Mouse (Mus musculus) hindbrain, embryonic 12.5 days (tissue): ENCODE results near the gene Rnf183. TPM values are rescaled to one million over a fixed set of nuclear protein-coding genes. Genes with fewer than 3 reads are reported as not detected.

ENCODE experiments used
- ATAC-seq: fragments of 200-750 bp; cut with Nextera tagmentation; 2 replicates; pipeline ENCODE4 v1.8.0; 2017; ENCODE audit warnings: moderate TSS enrichment; ENCODE audit not compliant: low FRiP score
- H3K27ac ChIP-seq: fragments of 300-500 bp; sonication (generic); 2 replicates; pipeline ENCODE4 v1.5.1; 2016; ENCODE audit warnings: mild to moderate bottlenecking
- H3K27me3 ChIP-seq: fragments of 300-500 bp; sonication (generic); 2 replicates; pipeline ENCODE4 v1.6.1; 2016; ENCODE audit warnings: mild to moderate bottlenecking
- H3K36me3 ChIP-seq: fragments of 300-500 bp; sonication (generic); 2 replicates; pipeline ENCODE4 v1.6.1; 2016; ENCODE audit warnings: mild to moderate bottlenecking
- H3K4me1 ChIP-seq: fragments of 300-500 bp; sonication (generic); 2 replicates; pipeline ENCODE4 v1.6.1; 2016
- H3K4me2 ChIP-seq: fragments of 300-500 bp; sonication (generic); replicated peaks from 2 replicates; pipeline ENCODE4 v1.6.1; 2016; ENCODE audit warnings: mild to moderate bottlenecking
- H3K4me3 ChIP-seq: fragments of 300-500 bp; sonication (generic); 2 replicates; pipeline ENCODE4 v1.5.1; 2016; ENCODE audit warnings: mild to moderate bottlenecking
- H3K9ac ChIP-seq: fragments of 300-500 bp; sonication (generic); 2 replicates; pipeline ENCODE4 v1.6.1; 2016; ENCODE audit warnings: mild to moderate bottlenecking, moderate library complexity
- H3K9me3 ChIP-seq: fragments of 300-500 bp; sonication (generic); replicated peaks from 2 replicates; pipeline ENCODE4 v1.6.1; 2016; ENCODE audit warnings: mild to moderate bottlenecking
- WGBS: fragments of 180-500 bp; shearing (Covaris S2); methylation state at CpG from one replicate; pipeline ENCODE4 v1.1.7; 2016; 5-methylcytosine and 5-hydroxymethylcytosine counted together
- polyA plus RNA-seq: library from polyadenylated mRNA; unstranded; fragments of >200 nt; fragmentation: Nextera tagmentation; extraction: Ambion mirVana; gene quantifications from 2 replicates; pipeline ENCODE4 v1.2.1, GENCODE M21; 2016

Rnf183 gene
- polyA plus RNA-seq, 1 experiment from 2014 or later = not detected

DNA sequence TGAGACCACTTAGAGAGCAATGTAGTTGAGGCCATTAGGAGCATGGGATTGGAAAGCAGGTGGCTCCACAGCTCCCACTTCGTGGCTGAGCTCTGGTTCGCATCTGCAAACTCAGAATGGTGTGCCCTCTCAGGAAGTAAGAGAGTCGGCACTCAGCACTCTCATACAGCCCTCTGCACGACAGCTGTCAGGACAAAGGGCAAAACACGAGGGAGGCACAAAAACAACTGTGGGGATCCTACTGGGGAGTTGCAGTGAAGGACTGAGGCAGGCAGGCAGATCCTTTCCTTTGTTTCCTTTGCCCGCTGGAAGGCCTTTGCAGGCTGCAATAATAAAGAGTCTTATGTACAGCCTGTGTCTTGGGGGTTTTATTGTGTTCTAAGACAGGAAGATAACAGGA lies 41.6 kb downstream of the Rnf183 start:
- Histone ChIP-seq H3K27ac (no peak overlapping the region), H3K4me2 (no peak overlapping the region), H3K4me1 (no peaks in the 10 kb centered on the region), H3K9me3 (no peaks in the 10 kb centered on the region), H3K36me3 (peaks cover 75% of the 10 kb centered on the region), H3K9ac (no peak overlapping the region), H3K4me3 (no peak overlapping the region), H3K27me3 (no peaks in the 10 kb centered on the region)
- WGBS = 27% methylated on average over 6 of the region's 6 CpGs
- ATAC-seq = no peak

DNA sequence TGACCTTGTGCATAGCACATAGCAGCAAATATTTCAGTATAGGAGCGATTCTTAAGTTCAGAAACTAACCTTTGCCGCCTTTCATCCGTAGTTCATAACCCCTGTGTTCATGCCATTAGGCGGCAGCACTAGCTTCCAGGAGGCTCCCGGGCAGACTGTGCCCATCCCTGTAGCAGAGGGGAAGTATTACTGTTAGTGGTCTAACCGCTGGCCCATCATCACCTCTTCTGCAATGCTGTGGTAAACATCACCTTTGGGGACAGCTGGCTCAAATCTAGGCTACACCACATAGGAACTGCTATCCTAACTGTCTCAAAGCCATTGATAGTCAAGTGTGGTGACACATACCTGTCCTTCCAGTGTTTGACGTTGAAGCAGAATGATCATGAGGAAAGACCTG lies 43.2 kb downstream of the Rnf183 start:
- peaks cover 75% of the 10 kb centered on the region for H3K36me3 ChIP-seq
- no peak for ATAC-seq
- H3K9me3 ChIP-seq = no peaks in the 10 kb centered on the region
- no peak overlapping the region for H3K9ac ChIP-seq
- no peaks in the 10 kb centered on the region for H3K4me1 ChIP-seq
- no peak overlapping the region for H3K27ac ChIP-seq
- no peak overlapping the region for H3K4me3 ChIP-seq
- 91% methylated on average over 7 of the region's 7 CpGs for WGBS
- H3K4me2 ChIP-seq = no peak overlapping the region
- no peaks in the 10 kb centered on the region for H3K27me3 ChIP-seq

DNA sequence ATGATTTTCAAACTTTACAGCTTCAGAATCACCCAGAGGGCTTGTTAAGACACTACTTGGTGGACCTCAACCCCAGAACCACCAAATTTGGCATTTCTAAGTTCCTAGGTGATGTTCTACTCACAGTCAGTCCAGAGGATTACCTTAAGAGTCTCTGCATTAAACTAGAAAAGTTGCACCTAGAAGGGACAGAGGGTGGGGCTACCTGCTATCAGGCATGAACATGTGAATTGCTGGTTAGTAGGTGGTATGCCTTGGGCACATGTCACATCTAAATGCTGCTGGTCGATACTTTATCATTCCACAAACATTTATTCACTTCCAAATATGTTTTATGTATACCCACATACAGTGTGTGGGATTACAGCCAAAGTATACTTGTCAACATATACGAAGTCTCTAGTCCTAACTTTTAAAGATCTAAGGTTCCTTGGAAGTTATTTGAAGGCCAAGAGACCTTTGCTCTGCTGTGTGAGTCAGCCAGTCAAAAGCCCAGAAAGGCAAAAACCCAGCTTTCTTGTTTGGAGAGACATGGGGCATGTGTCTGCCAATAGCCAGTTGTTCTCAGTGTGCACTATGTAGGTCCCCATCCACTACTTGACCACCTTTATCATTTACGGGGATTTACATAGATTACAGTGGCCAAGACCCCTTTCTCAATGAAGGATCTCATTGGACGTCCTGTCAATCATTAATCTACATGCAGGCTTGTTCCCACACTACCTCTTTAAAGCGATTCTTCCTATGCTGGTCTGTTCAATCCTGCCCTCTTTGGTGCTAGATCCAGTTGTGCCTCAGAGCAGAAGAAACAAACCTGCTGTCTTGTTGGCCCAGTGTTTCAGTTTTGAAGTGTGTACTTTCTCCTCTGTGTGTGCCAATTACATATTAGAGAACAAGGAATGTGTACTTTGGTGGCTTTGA lies 45.2 kb downstream of the Rnf183 start:
- no peaks in the 10 kb centered on the region for H3K4me1 ChIP-seq
- no peak overlapping the region for H3K4me2 ChIP-seq
- peaks cover 59% of the 10 kb centered on the region for H3K36me3 ChIP-seq
- H3K9ac ChIP-seq = no peak overlapping the region
- ATAC-seq = no peak
- H3K27ac ChIP-seq = no peak overlapping the region
- H3K27me3 ChIP-seq = no peaks in the 10 kb centered on the region
- 85% methylated on average over 5 of the region's 5 CpGs for WGBS
- no peak overlapping the region for H3K4me3 ChIP-seq
- no peaks in the 10 kb centered on the region for H3K9me3 ChIP-seq

DNA sequence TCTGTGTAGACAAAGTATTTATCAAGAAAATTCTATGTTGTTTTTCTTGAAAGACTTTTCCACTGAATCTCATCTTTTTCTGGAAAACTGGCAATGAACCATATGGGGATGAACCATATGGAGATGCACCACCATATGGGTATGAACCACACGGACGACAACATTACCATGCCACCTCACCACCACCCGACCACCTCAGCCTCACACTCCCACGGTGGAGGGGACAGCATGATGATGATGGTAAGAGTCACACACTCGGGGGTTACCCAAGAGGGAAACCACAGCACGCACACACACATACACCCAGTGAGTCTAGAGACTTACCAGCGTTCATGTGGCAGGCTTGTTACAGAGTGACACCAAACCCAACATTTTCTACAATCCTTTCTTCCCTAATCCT lies 49.6 kb downstream of the Rnf183 start:
- 91% methylated on average over 7 of the region's 7 CpGs for WGBS
- no peaks in the 10 kb centered on the region for H3K4me1 ChIP-seq
- H3K36me3 ChIP-seq = peaks cover 33% of the 10 kb centered on the region
- no peak overlapping the region for H3K27ac ChIP-seq
- no peak overlapping the region for H3K4me3 ChIP-seq
- H3K27me3 ChIP-seq = no peaks in the 10 kb centered on the region
- no peak overlapping the region for H3K9ac ChIP-seq
- H3K4me2 ChIP-seq = no peak overlapping the region
- ATAC-seq = no peak
- no peaks in the 10 kb centered on the region for H3K9me3 ChIP-seq

- Histone ChIP-seq H3K36me3 (peaks cover 22% of the 10 kb centered on the region), H3K4me2 (no peak overlapping the region), H3K27me3 (no peaks in the 10 kb centered on the region), H3K9ac (no peak overlapping the region), H3K4me3 (no peak overlapping the region), H3K27ac (no peak overlapping the region), H3K9me3 (no peaks in the 10 kb centered on the region), H3K4me1 (no peaks in the 10 kb centered on the region)
- WGBS = 87% methylated on average over 1 of the region's 1 CpGs
- no peak for ATAC-seq
Observed at GRCm38 (mm10) chr4:62384159-62384558, 50.9 kb downstream of the Rnf183 start.

- no peaks in the 10 kb centered on the region for H3K9me3 ChIP-seq
- H3K4me2 ChIP-seq = no peak overlapping the region
- H3K4me1 ChIP-seq = no peaks in the 10 kb centered on the region
- H3K27ac ChIP-seq = no peak overlapping the region
- ATAC-seq = no peak
- H3K4me3 ChIP-seq = no peak overlapping the region
- peaks cover 19% of the 10 kb centered on the region for H3K36me3 ChIP-seq
- H3K27me3 ChIP-seq = no peaks in the 10 kb centered on the region
- no peak overlapping the region for H3K9ac ChIP-seq
- WGBS = 86% methylated on average over 7 of the region's 7 CpGs
Observed at GRCm38 (mm10) chr4:62383752-62384151, 51.3 kb downstream of the Rnf183 start.

DNA sequence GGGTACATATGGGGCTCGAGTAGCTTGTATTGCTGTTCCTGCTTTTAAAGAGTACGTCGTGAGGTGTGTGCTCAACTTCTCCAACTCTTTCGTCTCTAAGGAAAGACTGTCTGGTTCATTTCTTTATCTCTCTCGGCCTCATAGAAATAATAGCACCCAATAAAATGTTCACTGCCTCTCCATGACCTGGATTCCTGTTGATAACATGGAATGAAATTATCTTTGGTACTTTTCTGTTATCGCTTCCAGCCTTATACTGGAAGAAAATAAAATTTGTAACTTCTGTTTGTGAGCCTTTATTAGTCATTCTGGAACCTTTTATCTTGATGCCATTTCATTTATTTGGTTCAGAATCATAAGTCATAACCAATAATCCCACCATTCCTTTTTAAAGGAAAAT lies 51.8 kb downstream of the Rnf183 start:
- ATAC-seq = no peak

DNA sequence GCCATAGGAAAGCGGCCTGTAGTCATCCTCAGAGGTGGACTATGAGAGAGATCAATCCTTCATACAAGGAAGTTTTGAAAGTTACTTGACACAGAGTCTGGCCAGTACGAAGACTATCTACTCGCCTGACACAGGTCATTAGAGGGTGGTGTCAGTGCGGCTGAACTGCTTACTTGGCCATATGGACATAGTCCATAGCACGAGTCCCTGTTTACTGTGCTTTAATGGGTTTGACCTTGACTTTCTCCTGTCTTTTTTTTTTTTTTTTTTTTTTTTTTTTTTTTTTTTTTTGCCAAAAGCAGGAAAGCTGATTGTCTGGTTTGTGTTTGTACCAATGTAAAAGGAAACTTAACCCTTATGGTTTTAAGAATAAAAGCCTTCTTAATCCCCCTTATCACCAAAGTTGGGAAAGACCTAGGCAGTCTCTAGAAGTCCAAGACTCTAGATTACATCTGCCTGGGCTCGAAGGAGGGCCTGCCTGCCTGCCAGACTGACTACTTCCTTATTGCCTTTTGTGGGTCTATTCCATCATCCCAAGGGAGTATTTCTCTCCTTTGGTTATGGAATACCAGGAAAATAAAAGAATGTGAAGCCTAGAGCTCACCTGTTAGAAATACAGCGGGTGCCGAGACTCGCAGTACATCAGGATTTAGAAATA lies 55.2 kb downstream of the Rnf183 start:
- WGBS = 93% methylated on average over 9 of the region's 9 CpGs
- H3K27ac ChIP-seq = no peak overlapping the region
- no peaks in the 10 kb centered on the region for H3K9me3 ChIP-seq
- H3K36me3 ChIP-seq = no peaks in the 10 kb centered on the region
- H3K4me1 ChIP-seq = 0 out of 2 replicates have a peak, but pooled peaks cover 2% of the 10 kb centered on the region
- no peak overlapping the region for H3K4me2 ChIP-seq
- ATAC-seq = no peak
- no peak overlapping the region for H3K4me3 ChIP-seq
- H3K27me3 ChIP-seq = no peaks in the 10 kb centered on the region
- no peak overlapping the region for H3K9ac ChIP-seq

More for the DNA sequence above, 51.8 kb downstream of the Rnf183 start:
- no peak overlapping the region for H3K4me2 ChIP-seq
- no peaks in the 10 kb centered on the region for H3K9me3 ChIP-seq
- H3K27ac ChIP-seq = no peak overlapping the region
- H3K9ac ChIP-seq = no peak overlapping the region
- WGBS = 94% methylated on average over 6 of the region's 6 CpGs
- no peak overlapping the region for H3K4me3 ChIP-seq
- peaks cover 13% of the 10 kb centered on the region for H3K36me3 ChIP-seq
- H3K4me1 ChIP-seq = 0 out of 2 replicates have a peak, but pooled peaks cover 2% of the 10 kb centered on the region
- H3K27me3 ChIP-seq = no peaks in the 10 kb centered on the region

Other genes starting within 250 kb of the Rnf183 start
- gene Zfp37, start 204.2 kb downstream of the Rnf183 start, polyA plus RNA-seq = 29.4 and 30.2 TPM in 2 replicates
- 12.9 and 13.0 TPM in 2 replicates for gene Slc31a2, start 172.7 kb downstream of the Rnf183 start, polyA plus RNA-seq
- 25.9 and 26.4 TPM in 2 replicates for gene Fkbp15, start 74.7 kb downstream of the Rnf183 start, polyA plus RNA-seq
- gene Slc31a1, start 74.5 kb downstream of the Rnf183 start, polyA plus RNA-seq = 45.2 and 48.5 TPM in 2 replicates
- 136 and 147 TPM in 2 replicates for gene Cdc26, start 26.6 kb downstream of the Rnf183 start, polyA plus RNA-seq
- gene Prpf4, start 26.5 kb downstream of the Rnf183 start, polyA plus RNA-seq = 20.8 and 21.2 TPM in 2 replicates
- gene Wdr31, start 35.6 kb upstream of the Rnf183 start, polyA plus RNA-seq = 8.2 and 9.0 TPM in 2 replicates
- 1.2 and 1.7 TPM in 2 replicates for gene Bspry, start 44.8 kb upstream of the Rnf183 start, polyA plus RNA-seq
- gene Hdhd3, start 68.2 kb upstream of the Rnf183 start, polyA plus RNA-seq = 11.8 and 12.7 TPM in 2 replicates
- 58.8 and 64.3 TPM in 2 replicates for gene Alad, start 84.7 kb upstream of the Rnf183 start, polyA plus RNA-seq
- 80.2 and 84.7 TPM in 2 replicates for gene Pole3, start 89.8 kb upstream of the Rnf183 start, polyA plus RNA-seq
- 0.84 and 1.2 TPM in 2 replicates for gene 4933430I17Rik, start 90.1 kb upstream of the Rnf183 start, polyA plus RNA-seq
- gene Rgs3, start 124.6 kb upstream of the Rnf183 start, polyA plus RNA-seq = 70.9 and 71.6 TPM in 2 replicates